Mouse (Mus musculus) brain, adult 10 weeks (tissue): ENCODE measurements around the gene Kdm7a. TPM values are rescaled to one million over a fixed set of nuclear protein-coding genes. Genes with fewer than 3 reads are reported as not detected.

Source experiments
- polyA plus RNA-seq: library from polyadenylated mRNA; stranded (reverse); fragments of 350-450 nt; fragmentation: Illumina TruSeq; extraction: RNeasy Lipid Tissue Mini Kit (QIAGEN cat#74804); gene quantifications from one replicate; pipeline ENCODE4 v1.2.3, GENCODE M21; 2015; ENCODE audit warnings: low read depth, low replicate concordance

Kdm7a gene
- 20.9 TPM for polyA plus RNA-seq

DNA sequence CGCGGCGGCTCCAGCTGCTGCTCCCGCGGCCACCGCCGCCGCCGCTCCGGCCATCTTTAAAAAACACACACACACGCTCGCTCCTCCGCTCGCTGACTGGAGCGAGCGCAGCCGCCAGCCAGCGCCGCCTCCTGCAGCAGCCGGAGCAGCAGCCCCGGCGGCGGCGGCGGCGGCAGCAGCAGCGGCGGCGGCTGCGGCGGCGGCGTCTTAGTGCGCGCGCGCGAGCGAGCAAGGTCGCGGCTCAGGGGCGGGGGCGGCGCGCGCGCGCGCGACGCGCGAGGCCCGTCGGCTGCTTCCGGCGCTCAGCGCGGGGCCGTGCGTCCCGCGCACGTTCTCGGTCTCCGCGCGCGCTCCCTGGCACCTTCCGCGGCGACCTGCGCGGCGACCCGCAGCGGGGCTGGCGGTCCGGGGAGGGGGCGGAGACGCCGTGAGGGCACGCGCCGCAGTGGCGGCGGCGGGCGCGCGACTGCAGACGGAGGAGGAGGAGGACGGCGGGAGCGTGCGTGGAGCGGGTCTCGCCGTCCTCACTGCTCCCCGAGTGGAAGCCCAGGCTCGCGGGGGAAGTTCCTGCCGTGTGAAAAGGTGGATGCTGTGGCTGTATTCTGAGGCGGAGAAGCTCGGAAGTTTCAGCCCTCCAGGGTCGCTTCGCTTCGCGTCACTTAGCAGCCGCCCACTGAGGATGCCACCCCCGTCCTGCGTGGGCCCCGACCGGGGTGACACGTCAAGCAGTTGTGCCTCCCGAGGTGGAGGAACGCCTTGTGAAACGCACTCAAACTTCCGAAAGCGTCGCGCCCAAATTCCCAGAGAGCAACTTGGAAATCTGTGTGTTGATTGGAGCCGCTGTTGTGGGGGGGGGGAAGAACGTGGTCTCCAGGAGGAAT lies at the start of gene Kdm7a:
TSS of gene Kdm7a (minus strand) at position 209 of the 881 bp plus-strand sequence.

DNA sequence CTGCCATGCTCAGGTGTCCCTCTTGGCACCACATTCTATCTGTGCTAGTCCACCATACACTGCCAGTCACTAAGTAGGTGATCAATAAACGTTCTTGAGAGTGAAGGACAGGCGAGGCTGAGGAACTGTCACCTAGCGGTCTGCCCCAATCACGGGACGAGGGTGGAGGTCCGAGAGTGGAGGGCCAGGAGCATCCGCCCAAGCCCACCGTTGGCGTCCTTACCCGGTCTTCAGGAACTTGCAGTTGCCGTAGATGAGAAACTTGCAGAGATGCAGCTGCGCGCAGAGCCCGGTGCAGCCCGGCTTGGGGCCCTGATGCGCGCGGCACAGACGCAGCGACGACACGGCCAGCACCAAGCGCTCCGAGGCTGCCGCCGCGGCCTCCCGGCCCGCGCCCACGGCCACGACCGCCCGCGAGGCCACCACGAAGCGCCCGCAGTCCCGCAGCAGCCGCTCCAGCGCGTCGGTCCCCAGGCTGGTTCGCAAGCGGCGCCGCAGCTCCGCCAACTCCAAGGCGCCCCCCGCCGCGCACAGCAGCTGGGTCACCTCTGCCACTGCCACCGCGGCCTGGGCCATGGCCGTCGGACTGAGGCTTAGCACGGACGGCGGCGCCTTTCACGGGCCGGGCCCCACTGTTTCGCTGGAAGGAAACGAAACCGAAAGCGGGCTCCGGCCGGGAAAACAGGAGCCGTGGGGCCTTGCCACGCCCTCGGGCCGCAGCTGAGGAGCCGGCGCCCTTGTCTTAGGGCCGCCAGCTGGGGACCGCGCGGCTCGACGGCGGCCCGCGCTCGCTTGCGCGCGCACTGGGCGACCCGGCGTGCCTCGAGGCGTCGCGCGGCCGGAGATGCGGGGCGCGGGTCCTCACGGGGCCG lies 88.8 kb downstream of the Kdm7a start, which contains the start of gene Parp12:
TSS of gene Parp12 (minus strand) at position 766 of the 872 bp plus-strand sequence.

Other genes starting within 250 kb of the Kdm7a start
- 8.5 TPM for gene Parp12, start 88.4 kb downstream of the Kdm7a start, polyA plus RNA-seq
- gene Slc37a3, start 170.9 kb upstream of the Kdm7a start, polyA plus RNA-seq: 42.1 TPM
- not detected for gene Rab19, start 174.4 kb upstream of the Kdm7a start, polyA plus RNA-seq
- 106 TPM for gene Mkrn1, start 213.7 kb upstream of the Kdm7a start, polyA plus RNA-seq